Mouse (Mus musculus): ENCODE measurements around the gene Bglap2. TPM values are rescaled to one million over a fixed set of nuclear protein-coding genes. Genes with fewer than 3 reads are reported as not detected.

Bglap2 gene
- polyA plus RNA-seq, 1 experiment = not detected

- TF ChIP-seq GATA1 (IDR thresholded peaks at IDR 0.05; ENCODE audit: borderline replicate concordance, low read length) = no peak
- H3K36me3 ChIP-seq (replicated peaks; ENCODE audit: low read length) = peaks cover 62% of the 10 kb centered on the region
- H3K4me1 ChIP-seq = peaks cover 35% of the 10 kb centered on the region
These were observed 49.5 kb downstream of the Bglap2 start for GRCm38 (mm10) chr3:88328956-88329355.

More at GRCm38 (mm10) chr3:88328956-88329355, 49.5 kb downstream of the Bglap2 start:
- no peak overlapping the region for H3K4me3 ChIP-seq (replicated peaks)
- no peaks in the 10 kb centered on the region for H3K9me3 ChIP-seq
- H3K27me3 ChIP-seq (replicated peaks) = no peaks in the 10 kb centered on the region

Other genes with a start within 250 kb of the Bglap2 start
- 60.2 and 145 TPM in 2 replicates for gene Mef2d, start 236.3 kb downstream of the Bglap2 start, polyA plus RNA-seq (2012; ENCODE audit: insufficient read depth, low replicate concordance)
- not detected in 2 replicates for gene Rhbg, start 124.0 kb downstream of the Bglap2 start, polyA plus RNA-seq (2012; ENCODE audit: insufficient read depth, low replicate concordance)
- not detected in 2 replicates for gene Gm38392, start 91.5 kb downstream of the Bglap2 start, polyA plus RNA-seq (2012; ENCODE audit: insufficient read depth, low replicate concordance)
- gene Tsacc, start 81.7 kb downstream of the Bglap2 start, polyA plus RNA-seq (2012; ENCODE audit: insufficient read depth, low replicate concordance) = 2.0 TPM in 1 of 2 replicates, not detected in the other
- 7.1 and 29.4 TPM in 2 replicates for gene Cct3, start 81.6 kb downstream of the Bglap2 start, polyA plus RNA-seq (2012; ENCODE audit: insufficient read depth, low replicate concordance)
- gene Glmp, start 53.7 kb downstream of the Bglap2 start, polyA plus RNA-seq (2012; ENCODE audit: insufficient read depth, low replicate concordance) = 31.1 and 138 TPM in 2 replicates
- gene Tmem79, start 42.6 kb downstream of the Bglap2 start, polyA plus RNA-seq (2012; ENCODE audit: insufficient read depth, low replicate concordance) = 2.3 TPM in 1 of 2 replicates, not detected in the other
- 39.8 and 77.9 TPM in 2 replicates for gene Smg5, start 42.4 kb downstream of the Bglap2 start, polyA plus RNA-seq (2012; ENCODE audit: insufficient read depth, low replicate concordance)
- not detected in 2 replicates for gene Paqr6, start 14.1 kb downstream of the Bglap2 start, polyA plus RNA-seq (2012; ENCODE audit: insufficient read depth, low replicate concordance)
- gene Bglap3, start 6.0 kb downstream of the Bglap2 start, polyA plus RNA-seq (2012; ENCODE audit: insufficient read depth, low replicate concordance) = not detected in 2 replicates
- gene Bglap, start 5.8 kb upstream of the Bglap2 start, polyA plus RNA-seq (2012; ENCODE audit: insufficient read depth, low replicate concordance) = not detected in 2 replicates
- 73.6 and 114 TPM in 2 replicates for gene Pmf1, start 31.6 kb upstream of the Bglap2 start, polyA plus RNA-seq (2012; ENCODE audit: insufficient read depth, low replicate concordance)
- gene Slc25a44, start 46.4 kb upstream of the Bglap2 start, polyA plus RNA-seq (2012; ENCODE audit: insufficient read depth, low replicate concordance) = 6.7 and 7.2 TPM in 2 replicates
- gene Sema4a, start 82.5 kb upstream of the Bglap2 start, polyA plus RNA-seq (2012; ENCODE audit: insufficient read depth, low replicate concordance) = 8.4 and 26.0 TPM in 2 replicates
- gene Lmna, start 131.3 kb upstream of the Bglap2 start, polyA plus RNA-seq (2012; ENCODE audit: insufficient read depth, low replicate concordance) = 607 and 1,158 TPM in 2 replicates
- gene Mex3a, start 153.7 kb upstream of the Bglap2 start, polyA plus RNA-seq (2012; ENCODE audit: insufficient read depth, low replicate concordance) = 0.83 and 1.6 TPM in 2 replicates
- 0.51 TPM in 1 of 2 replicates, not detected in the other for gene Rab25, start 169.6 kb upstream of the Bglap2 start, polyA plus RNA-seq (2012; ENCODE audit: insufficient read depth, low replicate concordance)
- gene Lamtor2, start 174.4 kb upstream of the Bglap2 start, polyA plus RNA-seq (2012; ENCODE audit: insufficient read depth, low replicate concordance) = 18.1 and 152 TPM in 2 replicates
- gene Ubqln4, start 175.1 kb upstream of the Bglap2 start, polyA plus RNA-seq (2012; ENCODE audit: insufficient read depth, low replicate concordance) = 26.1 and 51.5 TPM in 2 replicates
- gene Ssr2, start 197.2 kb upstream of the Bglap2 start, polyA plus RNA-seq (2012; ENCODE audit: insufficient read depth, low replicate concordance) = 111 and 307 TPM in 2 replicates
- gene Arhgef2, start 227.3 kb upstream of the Bglap2 start, polyA plus RNA-seq (2012; ENCODE audit: insufficient read depth, low replicate concordance) = 302 and 446 TPM in 2 replicates